Mouse (Mus musculus) left cerebral cortex, postnatal 10 days (tissue): ENCODE measurements around the gene Rps6ka1. TPM values are rescaled to one million over a fixed set of nuclear protein-coding genes. Genes with fewer than 3 reads are reported as not detected.
A peak's percentile ranks its signal among the peaks of the same experiment; 100 is the strongest.

Experiments used
- DNase-seq, 2 experiments: peaks; one replicate each; pipeline ENCODE4 v3.0.0; 2021 to 2022; ENCODE audit warnings: low spot score in 2 of 2, mixed read lengths in 1 of 2; ENCODE audit errors: extremely low spot score in 1 of 2
- intact Hi-C: fragments of 180-260 bp; cut with DNase I; formaldehyde crosslinking; loops from one replicate; pipeline ENCODE4 v1.15.1; 2025
- total RNA-seq, 2 experiments: library from RNA; stranded (reverse); gene quantifications; 2 replicates each; pipeline ENCODE4 v1.2.3; 2021

Rps6ka1 gene
- total RNA-seq, 2 experiments from 2014 or later, result 11.0 to 15.2 TPM

DNA sequence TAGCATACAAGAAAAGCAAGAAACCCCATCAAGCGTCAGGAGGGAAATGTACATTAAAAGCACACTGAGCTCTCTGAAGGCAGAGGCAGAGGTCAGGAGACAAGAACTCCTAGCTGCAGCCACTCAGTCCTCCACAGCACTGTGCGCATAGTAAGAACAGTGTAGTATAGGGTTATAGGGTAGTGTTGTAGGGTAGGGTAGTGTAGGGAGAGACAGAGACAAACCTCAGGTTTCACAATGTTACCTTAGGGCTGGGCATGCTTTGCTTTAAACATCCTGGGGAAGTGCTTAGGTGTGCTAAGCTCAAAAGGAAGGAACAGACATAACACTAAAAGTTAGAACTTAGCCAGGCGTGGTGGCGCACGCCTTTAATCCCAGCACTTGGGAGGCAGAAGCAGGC, 52.4 kb downstream of the Rps6ka1 start:
- intact Hi-C loops, result no loop called here
- no peak for DNase-seq

GRCm38 (mm10) chr4:133832945-133833874, 54.4 kb downstream of the Rps6ka1 start:
- intact Hi-C loops, result no loop called here
- DNase-seq, result peak in 1 of 2 experiments; percentile 60

DNA sequence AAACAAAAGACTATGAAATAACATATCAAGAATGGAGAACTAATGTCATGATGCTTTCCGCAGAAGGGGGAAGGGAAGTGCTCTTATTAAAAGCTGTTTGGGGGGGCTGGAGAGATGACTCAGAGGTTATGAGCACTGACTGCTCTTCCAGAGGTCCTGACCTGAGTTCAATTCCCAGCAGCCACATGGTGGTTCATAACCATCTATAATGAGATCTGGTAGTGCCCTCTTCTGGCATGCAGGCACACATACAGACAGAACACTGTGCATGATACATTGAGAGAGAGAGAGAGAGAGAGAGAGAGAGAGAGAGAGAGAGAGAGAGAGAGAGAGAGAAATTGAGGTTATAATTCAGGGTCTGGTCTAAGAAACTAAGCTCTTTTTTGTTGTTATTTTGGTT, 57.1 kb downstream of the Rps6ka1 start:
- intact Hi-C loops, result no loop called here
- DNase-seq, result no peak

DNA sequence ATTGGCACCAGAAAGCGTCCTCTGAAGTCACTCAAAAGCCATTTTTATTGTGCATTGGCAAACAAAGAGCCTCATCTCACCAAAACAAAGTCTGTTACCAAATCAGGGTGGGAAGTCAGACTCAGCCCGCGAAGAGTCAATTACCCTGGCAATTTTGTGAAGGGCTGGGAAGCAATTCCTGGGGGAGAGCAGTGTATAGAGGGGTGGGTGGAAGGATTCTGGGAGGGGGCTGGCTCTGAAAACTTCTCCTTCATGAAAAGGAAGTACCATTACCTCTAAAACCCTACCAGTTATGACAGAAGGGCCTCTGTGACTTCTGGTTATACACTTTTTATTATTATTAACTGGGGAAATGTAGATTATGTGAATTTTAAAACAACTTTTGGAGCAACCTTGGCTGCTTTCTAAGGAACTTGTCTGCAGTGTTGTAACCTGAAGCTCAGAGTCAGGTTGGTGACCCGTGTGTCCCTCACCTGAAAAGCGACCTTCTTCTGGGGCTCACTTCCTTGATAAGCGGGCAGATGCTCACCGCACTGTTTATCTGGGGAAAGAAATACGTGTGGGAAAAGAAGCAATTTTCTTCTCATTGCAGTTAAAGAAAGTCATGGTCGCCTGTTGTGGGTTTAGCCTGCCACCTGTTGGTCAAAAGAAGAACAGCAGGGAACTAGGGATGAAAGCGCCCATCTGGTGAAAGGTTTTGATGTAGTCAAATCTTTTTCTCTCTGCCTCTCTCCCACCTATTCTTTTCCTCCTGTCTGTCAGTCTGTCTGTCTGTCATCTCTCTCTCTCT, 58.1 kb downstream of the Rps6ka1 start:
- intact Hi-C loops, result loop anchor here (1.0 to 5.0 kb wide), 3 partner anchors 72 to 232 kb away; partner anchors contain the start of gene Arid1a

GRCm38 (mm10) chr4:133827887-133828794, 59.5 kb downstream of the Rps6ka1 start:
- no peak for DNase-seq
- intact Hi-C loops, result loop anchor here (5.0 kb wide), 2 partner anchors 71 to 231 kb away; partner anchors contain the start of gene Arid1a

More for the DNA sequence above, 58.1 kb downstream of the Rps6ka1 start:
- peak; percentile 56 to 77 for DNase-seq

GRCm38 (mm10) chr4:133827354-133827753, 60.2 kb downstream of the Rps6ka1 start:
- no peak for DNase-seq
- intact Hi-C loops, result loop anchor here (5.0 kb wide), 2 partner anchors 70 to 230 kb away; partner anchors contain the start of gene Arid1a

- intact Hi-C loops, result loop anchor here (5.0 kb wide), 2 partner anchors 68 to 228 kb away; partner anchors contain the start of gene Arid1a
- no peak for DNase-seq
Observed at GRCm38 (mm10) chr4:133825731-133826130, 61.9 kb downstream of the Rps6ka1 start.

DNA sequence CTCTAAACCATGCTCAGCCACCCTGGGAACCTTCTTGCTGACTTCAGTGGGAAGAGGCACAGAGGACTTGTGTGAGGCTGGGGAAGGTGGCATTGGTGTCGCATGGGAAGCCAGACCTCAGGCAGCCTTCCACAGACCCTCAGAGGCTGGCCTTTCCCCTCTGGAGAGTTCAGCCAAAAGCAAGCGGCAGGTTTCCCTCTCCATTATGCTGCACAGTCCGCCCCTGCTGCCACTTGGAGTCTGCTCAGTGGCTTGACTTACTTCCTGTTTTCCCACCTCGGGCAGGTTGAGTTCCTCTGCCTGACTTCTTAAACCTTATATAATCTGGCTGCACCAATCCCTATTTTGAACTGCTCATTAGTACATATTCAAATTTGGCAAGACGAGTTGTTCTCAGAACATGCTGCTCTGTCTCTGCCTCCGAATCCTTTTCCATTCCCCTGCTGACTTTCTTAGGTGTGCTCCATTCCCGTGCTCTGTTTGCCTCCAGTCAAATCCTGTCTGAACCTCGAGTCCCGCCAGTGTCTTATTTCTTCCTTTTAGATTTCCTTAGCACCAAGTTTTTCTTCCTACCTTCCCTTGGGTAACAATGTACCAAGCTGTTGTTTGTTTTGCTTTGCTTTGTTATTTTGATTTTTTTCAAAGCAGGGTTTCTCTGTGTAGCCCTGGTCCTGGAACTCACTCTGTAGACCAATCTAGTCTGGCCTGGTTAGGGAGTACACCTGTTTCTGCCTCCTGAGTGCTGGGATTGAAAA, 66.6 kb downstream of the Rps6ka1 start:
- intact Hi-C loops, result no loop called here
- DNase-seq, result peak in 1 of 2 experiments; percentile 37

- intact Hi-C loops, result no loop called here
- DNase-seq, result no peak
Observed at GRCm38 (mm10) chr4:133820166-133820565, 67.4 kb downstream of the Rps6ka1 start.

DNA sequence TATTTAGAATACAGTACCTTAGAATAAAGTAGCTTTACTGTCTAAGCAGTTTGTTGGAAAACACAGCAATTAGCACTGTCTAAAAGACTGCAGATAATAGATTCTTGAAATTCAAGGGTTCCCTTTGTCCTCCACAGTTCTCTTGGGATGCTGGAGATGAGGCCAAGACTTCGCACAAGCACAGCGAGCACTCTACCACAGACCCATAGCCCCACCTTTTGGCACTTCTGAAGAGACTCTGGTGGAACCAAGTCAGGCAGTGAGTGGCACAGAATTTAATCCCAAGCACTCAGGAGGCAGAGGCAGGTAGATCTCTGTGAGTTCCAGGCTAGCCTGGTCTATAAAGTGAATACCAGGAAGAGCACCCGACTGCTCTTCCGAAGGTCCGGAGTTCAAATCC, 70.2 kb downstream of the Rps6ka1 start:
- DNase-seq, result no peak
- intact Hi-C loops, result no loop called here

DNA sequence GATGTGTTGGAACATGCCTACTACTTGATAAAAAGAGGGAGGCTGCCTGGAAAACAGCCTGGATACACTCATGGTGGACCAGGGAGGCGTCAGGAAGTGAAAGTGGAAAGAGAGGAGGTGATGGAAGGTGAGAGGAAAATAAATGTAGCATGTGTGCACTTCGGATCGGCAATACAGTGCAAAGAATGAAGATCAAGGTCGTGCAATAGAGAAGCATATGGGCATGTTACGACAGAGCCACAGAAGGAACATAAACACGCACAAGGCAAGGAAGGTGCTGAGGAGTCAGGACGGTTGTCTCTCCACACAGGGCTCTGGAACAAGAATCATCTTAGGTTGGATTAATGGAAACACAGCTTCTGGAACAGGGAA, 71.1 kb downstream of the Rps6ka1 start:
- DNase-seq, result no peak
- intact Hi-C loops, result no loop called here

DNA sequence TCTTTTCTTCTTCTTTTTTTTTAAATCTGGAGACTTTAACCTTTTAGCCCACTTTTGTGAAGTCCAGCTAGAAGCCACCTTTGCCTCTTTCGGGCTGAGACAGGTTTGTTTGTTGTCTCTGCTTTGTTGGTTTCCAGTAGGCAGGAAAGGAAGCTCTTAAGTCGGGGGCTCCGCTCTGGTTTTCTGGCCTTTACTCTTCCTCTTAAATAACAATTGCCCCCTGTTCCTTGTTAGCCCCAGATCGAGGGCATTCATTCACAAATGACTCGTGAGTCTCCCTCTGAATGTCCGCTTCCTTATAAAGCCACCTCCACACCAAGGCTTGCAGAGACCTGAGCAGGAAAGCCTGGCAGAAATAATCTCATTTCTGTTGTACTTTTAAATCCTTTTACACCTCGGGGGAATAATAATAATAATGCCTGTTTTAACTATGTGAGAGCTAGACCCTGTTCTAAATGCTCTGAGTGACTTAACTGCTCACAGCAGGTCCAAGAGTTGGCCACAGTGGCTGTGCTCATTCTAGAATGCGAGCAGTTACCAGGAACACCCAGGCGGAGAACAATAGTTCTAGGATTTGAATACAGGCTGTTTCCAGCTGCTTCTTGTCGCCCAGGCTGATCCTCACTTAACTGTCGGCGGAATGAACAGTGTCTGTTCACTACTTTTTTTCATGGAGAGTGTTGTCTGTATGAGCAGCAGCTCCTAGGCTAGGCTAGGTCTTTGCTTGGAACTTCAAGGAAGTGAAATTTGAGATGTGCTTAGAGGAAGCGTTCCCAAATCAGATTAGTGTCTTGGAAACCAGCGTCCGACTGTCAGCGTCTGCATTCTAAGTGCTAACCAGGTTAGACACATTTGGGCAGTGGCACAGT, 71.7 kb downstream of the Rps6ka1 start:
- DNase-seq, result no peak
- intact Hi-C loops, result no loop called here

DNA sequence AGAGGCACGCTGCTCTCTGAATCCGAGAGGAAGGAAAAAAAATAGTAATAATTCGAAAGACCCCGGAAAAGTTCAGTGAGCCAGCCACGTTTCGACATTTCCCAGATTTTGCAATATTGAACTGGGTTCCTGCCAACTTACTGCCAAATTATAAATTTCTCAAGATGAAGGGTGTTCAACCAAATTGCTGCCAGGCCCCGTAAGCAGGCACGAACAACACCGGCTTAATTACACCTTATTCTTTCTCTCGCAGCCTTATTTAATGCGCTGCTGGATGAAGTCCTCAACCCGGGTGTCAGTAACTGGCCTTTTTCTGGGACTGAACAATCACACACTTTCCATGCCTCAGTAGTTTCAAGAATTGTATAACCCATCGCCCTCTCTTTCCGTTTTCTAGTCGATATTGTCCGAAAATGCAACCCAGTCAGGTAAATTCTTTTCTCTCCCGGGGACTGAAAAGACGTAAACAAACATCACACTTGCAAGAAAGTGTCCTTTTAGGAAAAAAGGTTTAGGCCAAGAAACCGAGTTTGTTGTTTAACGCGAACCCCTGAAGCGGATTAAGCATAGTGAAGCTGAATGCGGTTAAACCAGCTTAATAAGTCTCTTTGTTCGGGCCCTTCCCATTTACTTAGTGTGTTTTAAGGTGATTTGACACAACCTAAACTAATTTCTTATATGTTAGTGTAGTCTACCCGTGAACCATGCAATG, 72.6 kb downstream of the Rps6ka1 start:
- no peak for DNase-seq
- intact Hi-C loops, result loop anchor here (5.0 kb wide), 1 partner anchor 143 kb away; the partner anchor contains the start of gene Pigv

- intact Hi-C loops, result loop anchor here (1.0 to 5.0 kb wide), 2 partner anchors 57 to 142 kb away; partner anchors contain the start of gene Pigv
- DNase-seq, result peak; percentile 58 to 94
Observed at GRCm38 (mm10) chr4:133813992-133814803, 73.4 kb downstream of the Rps6ka1 start.
